Comparison of ENCODE assay signal across 8 mouse cellular contexts in genomic region chr17:80004345-80005239, GRCm38 (mm10). TPM values are rescaled to one million over a fixed set of nuclear protein-coding genes. Genes with fewer than 3 reads are reported as not detected.
DNase-seq lines count a peak whose midpoint lies in the region; ATAC-seq and TF ChIP-seq lines count a peak whose summit lies in the region.

No protein-coding gene starts in this region.

- WGBS in kidney, embryonic 14.5 days, result 43% methylated on average over 17 of the region's 17 CpGs
- 47% methylated on average over 17 of the region's 17 CpGs for WGBS in forebrain, embryonic 15.5 days
- 50% methylated on average over 17 of the region's 17 CpGs for WGBS in hindbrain, embryonic 14.5 days
- WGBS in thymus, adult 2 months, result 21% methylated on average over 17 of the region's 17 CpGs

- no peak for TF ChIP-seq POLR2A in thymus, adult 2 months (IDR thresholded peaks at IDR 0.05; ENCODE audit: control insufficient read depth, extremely low read depth, insufficient read depth, low read length, poor library complexity)

- no peaks in the 10 kb centered on the region for H3K9me3 ChIP-seq in kidney, embryonic 14.5 days (ENCODE audit: control insufficient read depth, low read length)
- H3K9me3 ChIP-seq in forebrain, embryonic 15.5 days, result no peaks in the 10 kb centered on the region
- no peaks in the 10 kb centered on the region for H3K9me3 ChIP-seq in hindbrain, embryonic 14.5 days (ENCODE audit: control insufficient read depth, low read length)

- TF ChIP-seq CTCF in thymus, adult 2 months (IDR thresholded peaks at IDR 0.05; ENCODE audit: borderline replicate concordance, control insufficient read depth, extremely low read depth, insufficient read depth, low read length, poor library complexity), result peak; percentile 73; the same call in 1 of the 2 replicates

- DNase-seq in kidney, adult 11 months, result peak; percentile 69
- DNase-seq in brain, adult 2 months (ENCODE audit: low read depth, low spot score), result peak; percentile 78
- peak; percentile 60 for DNase-seq in hindbrain, embryonic 14.5 days (ENCODE audit: low spot score)
- DNase-seq in liver, result peak; percentile 83
- DNase-seq in thymus, adult 2 months, result peak; percentile 90

- no peak overlapping the region for H3K9ac ChIP-seq in kidney, embryonic 14.5 days (ENCODE audit: low read depth, low read length)
- no peak overlapping the region for H3K9ac ChIP-seq in forebrain, embryonic 15.5 days (replicated peaks)
- H3K9ac ChIP-seq in hindbrain, embryonic 14.5 days, result no peak overlapping the region

- no peak for ATAC-seq in kidney, embryonic 14.5 days (ENCODE audit: low FRiP score, low TSS enrichment)
- peak; percentile 57; the same call in 1 of the 2 replicates for ATAC-seq in forebrain, embryonic 15.5 days (replicated peaks)
- ATAC-seq in hindbrain, embryonic 14.5 days (ENCODE audit: low FRiP score), result no peak
- peak; percentile 53; the same call in 1 of the 2 replicates for ATAC-seq in neutrophil, adult 5-6 weeks (ENCODE audit: extremely low read depth, insufficient number of reproducible peaks, low FRiP score, poor library complexity, severe bottlenecking)

- no peak overlapping the region for H3K27ac ChIP-seq in kidney, embryonic 14.5 days (ENCODE audit: low read depth, low read length)
- no peak overlapping the region for H3K27ac ChIP-seq in forebrain, embryonic 15.5 days (replicated peaks)
- no peak overlapping the region for H3K27ac ChIP-seq in hindbrain, embryonic 14.5 days
- peak overlapping the region; percentile 84 for H3K27ac ChIP-seq in thymus, adult 2 months (ENCODE audit: control insufficient read depth, insufficient read depth, low read length)

- H3K4me1 ChIP-seq in kidney, embryonic 14.5 days (ENCODE audit: control insufficient read depth, insufficient read depth, low read length), result peaks cover 15% of the 10 kb centered on the region
- H3K4me1 ChIP-seq in forebrain, embryonic 15.5 days, result peaks cover 19% of the 10 kb centered on the region
- H3K4me1 ChIP-seq in hindbrain, embryonic 14.5 days (replicated peaks; ENCODE audit: control insufficient read depth, insufficient read depth, low read length), result peaks cover 6% of the 10 kb centered on the region; the same call in 1 of the 2 replicates
- H3K4me1 ChIP-seq in thymus, adult 2 months (replicated peaks; ENCODE audit: control insufficient read depth, insufficient read depth, low read length), result peaks cover 32% of the 10 kb centered on the region

- H3K27me3 ChIP-seq in kidney, embryonic 14.5 days (ENCODE audit: control insufficient read depth, insufficient read depth, low read length), result no peaks in the 10 kb centered on the region
- H3K27me3 ChIP-seq in forebrain, embryonic 15.5 days, result no peaks in the 10 kb centered on the region
- no peaks in the 10 kb centered on the region for H3K27me3 ChIP-seq in hindbrain, embryonic 14.5 days (ENCODE audit: control insufficient read depth, insufficient read depth, low read length)
- H3K27me3 ChIP-seq in thymus, adult 2 months (ENCODE audit: control insufficient read depth, insufficient read depth, low read length), result no peaks in the 10 kb centered on the region

- H3K4me2 ChIP-seq in kidney, embryonic 14.5 days (replicated peaks; ENCODE audit: low read depth, low read length), result no peak overlapping the region
- no peak overlapping the region for H3K4me2 ChIP-seq in forebrain, embryonic 15.5 days (replicated peaks)
- no peak overlapping the region for H3K4me2 ChIP-seq in hindbrain, embryonic 14.5 days (replicated peaks)

- H3K4me3 ChIP-seq in kidney, embryonic 14.5 days (ENCODE audit: low read length), result no peak overlapping the region
- no peak overlapping the region for H3K4me3 ChIP-seq in forebrain, embryonic 15.5 days
- H3K4me3 ChIP-seq in hindbrain, embryonic 14.5 days (replicated peaks; ENCODE audit: low read length), result no peak overlapping the region
- no peak overlapping the region for H3K4me3 ChIP-seq in thymus, adult 2 months (ENCODE audit: control insufficient read depth, insufficient read depth, low read length)

- no peaks in the 10 kb centered on the region for H3K36me3 ChIP-seq in kidney, embryonic 14.5 days (ENCODE audit: control insufficient read depth, insufficient read depth, low read length)
- H3K36me3 ChIP-seq in forebrain, embryonic 15.5 days, result no peaks in the 10 kb centered on the region
- H3K36me3 ChIP-seq in hindbrain, embryonic 14.5 days (replicated peaks; ENCODE audit: control insufficient read depth, insufficient read depth), result no peaks in the 10 kb centered on the region
- no peaks in the 10 kb centered on the region for H3K36me3 ChIP-seq in thymus, adult 2 months (ENCODE audit: control insufficient read depth, insufficient read depth, low read length)

RNA-seq across cellular contexts. Expression of gene Hnrnpll, which starts 57.5 kb away (rescaled TPM):
- polyA plus RNA-seq in kidney, embryonic 14.5 days (2014; fragmentation: Nextera tagmentation; extraction: Ambion mirVana), result 75.2 and 90.1 TPM in 2 replicates
- 84.5 and 87.9 TPM in 2 replicates for polyA plus RNA-seq in forebrain, embryonic 15.5 days (2015; fragmentation: Nextera tagmentation; extraction: Ambion mirVana)
- 62.7 and 75.2 TPM in 2 replicates for polyA plus RNA-seq in hindbrain, embryonic 14.5 days (2014; fragmentation: Nextera tagmentation; extraction: Ambion mirVana)
- total RNA-seq in neutrophil, adult 5-6 weeks (2017), result 64.2 and 73.1 TPM in 2 replicates
- polyA plus RNA-seq in thymus, adult 2 months (2012; rRNA removed), result 30.5 and 37.8 TPM in 2 replicates

Comparison
In these comparisons a context has a peak if more than half of its experiments do, and no peak if none do; other contexts are left out.
1. ATAC-seq: peak in forebrain, embryonic 15.5 days (single experiment) and neutrophil, adult 5-6 weeks (single experiment); none in kidney, embryonic 14.5 days (single experiment) and hindbrain, embryonic 14.5 days (single experiment).
2. Peak in every context shown above with its lines, with median percentiles within 50 percentile points of each other: DNase-seq.